Mouse (Mus musculus) B cell, adult 2 months (primary cell): ENCODE measurements around the gene Slco4a1.

Experiments
- DNase-seq, 2 experiments: peaks; one replicate each; pipeline ENCODE4 v3.0.0; 2022

The Slco4a1 gene

DNA sequence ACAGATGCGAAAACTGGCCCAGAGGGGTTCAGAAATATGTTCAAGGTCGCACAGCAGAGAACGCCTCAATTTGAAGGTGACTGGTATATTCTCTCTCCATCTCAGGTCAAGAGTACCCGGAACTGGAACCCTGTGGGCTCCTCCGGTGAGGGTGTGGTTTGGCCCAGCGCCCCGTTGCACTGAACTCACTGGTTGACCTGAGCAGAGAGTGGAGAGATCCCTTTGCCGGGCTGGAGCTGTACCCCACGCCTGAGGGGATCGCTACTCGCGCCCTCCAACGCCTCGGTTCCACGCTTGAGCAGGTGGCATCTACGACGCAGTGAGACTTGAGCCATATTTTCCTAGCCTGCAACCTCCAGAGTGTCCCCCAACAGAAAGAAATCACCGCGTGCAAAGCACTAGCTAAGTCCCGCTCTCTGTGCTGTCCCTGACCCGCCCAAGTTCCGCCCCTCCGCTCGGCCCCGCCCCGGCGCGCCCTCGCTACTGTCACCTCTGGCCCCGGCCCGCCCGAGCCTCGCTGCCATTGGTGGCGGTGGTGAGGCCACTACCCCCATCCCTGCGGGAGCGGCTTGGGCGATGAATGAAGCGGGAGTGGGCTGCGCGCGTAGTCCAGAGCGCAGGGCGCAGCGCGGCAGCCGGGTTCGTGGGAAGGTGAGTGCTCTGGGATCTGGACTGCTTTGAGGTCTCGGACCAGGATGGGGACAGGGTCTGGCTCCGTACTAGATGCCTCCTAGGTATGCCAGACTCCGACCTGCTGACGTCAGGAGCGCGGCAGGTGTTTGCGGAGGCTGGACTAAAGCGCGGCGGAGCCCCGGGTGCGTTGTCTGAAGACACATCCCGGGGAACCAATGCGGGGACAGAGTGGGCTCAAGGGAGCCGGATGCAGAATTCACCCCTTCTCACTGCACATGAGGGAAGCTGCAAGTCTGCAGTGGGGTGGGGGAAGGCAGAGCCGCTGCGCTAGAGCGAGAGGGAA is at the start of gene Slco4a1:
Gene Slco4a1 (plus strand): TSS at position 523 of the 976 bp plus-strand sequence.
- peak; percentile 95 to 96 for DNase-seq

GRCm38 (mm10) chr2:180408410-180408809 is 47.6 kb upstream of the Slco4a1 start:
- DNase-seq = no peak

GRCm38 (mm10) chr2:180410432-180410831 is 45.6 kb upstream of the Slco4a1 start:
- no peak for DNase-seq

DNA sequence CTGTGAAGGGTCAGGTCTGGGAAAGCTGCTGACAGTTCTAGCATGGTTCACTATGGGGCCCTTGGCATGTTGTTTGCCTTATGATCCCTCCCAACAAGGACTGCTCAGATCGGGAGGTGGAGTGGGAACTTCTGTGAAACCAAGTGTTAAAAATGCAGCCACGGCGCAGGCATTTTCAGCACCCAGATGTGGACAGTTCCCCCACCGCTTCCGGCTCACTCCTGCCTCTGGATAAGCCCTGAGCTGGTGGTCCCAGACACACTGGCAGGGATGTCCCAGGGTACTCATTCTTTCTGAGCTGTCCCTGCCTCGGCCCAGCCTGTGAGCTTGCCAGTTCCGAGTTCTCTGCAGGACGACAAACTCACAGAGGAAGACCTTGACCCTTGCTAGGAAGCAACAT is 45.0 kb upstream of the Slco4a1 start:
- DNase-seq = no peak

DNA sequence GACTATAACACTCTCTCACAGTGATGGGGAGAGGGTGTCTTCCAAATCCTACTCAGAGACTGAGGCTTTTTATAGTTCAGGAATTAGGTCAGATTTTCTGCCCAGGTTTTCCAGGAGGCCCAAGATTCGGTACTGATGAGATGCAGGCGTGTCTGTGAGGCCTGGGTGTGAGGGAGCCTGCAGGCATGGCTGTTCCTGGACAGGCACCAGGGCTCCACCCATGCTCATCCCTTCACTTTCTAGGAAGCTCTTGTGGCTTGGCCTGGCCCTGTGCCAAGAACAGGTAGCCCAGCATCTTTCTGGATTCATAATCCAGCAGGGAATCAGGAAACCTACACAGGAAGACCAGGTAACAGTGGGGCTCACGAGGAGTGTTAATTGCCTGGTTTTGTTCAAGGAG is 40.4 kb upstream of the Slco4a1 start:
- no peak for DNase-seq

GRCm38 (mm10) chr2:180417731-180418130 is 38.3 kb upstream of the Slco4a1 start:
- DNase-seq = no peak

- DNase-seq = no peak
These were observed 35.4 kb upstream of the Slco4a1 start for GRCm38 (mm10) chr2:180420641-180421040.

DNA sequence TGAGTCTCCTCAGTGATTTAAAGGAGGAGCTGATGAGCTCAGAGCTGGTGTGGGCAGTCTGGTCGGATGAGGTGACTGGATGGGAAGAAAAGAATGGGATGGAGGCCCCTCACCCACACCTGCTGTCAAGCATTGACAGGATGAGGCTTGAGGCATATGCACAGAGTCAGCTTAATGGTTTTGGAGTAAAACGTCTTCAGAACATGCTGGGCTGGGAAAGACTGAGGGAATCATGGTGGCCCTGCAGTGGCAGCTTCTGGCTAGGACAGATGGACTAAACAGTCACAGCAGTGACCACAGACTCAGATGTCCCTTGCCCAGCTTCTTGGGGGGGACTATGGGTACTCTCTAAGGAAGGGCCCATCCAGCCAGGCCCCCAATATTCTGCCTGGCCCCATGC is 30.9 kb upstream of the Slco4a1 start:
- no peak for DNase-seq

DNA sequence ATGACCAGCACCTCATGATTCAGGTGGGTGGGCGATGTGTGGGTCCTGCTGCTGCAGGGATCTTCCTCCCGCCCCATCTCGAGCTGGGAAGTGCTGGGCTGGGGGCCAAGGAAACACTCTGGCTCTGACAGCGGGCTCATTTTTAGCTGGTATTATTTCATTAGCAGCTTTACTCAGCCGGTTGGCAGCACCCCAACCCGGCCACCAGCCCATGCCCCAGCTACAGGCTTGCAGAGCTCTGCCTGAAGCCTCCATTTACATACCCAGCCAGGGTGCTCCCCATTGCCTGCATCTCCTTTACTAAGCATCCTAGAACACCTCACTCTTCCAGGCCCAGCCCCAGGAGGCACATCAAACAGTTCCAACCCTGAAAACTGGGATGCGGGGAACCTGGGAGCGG is 29.0 kb upstream of the Slco4a1 start:
- no peak for DNase-seq

DNA sequence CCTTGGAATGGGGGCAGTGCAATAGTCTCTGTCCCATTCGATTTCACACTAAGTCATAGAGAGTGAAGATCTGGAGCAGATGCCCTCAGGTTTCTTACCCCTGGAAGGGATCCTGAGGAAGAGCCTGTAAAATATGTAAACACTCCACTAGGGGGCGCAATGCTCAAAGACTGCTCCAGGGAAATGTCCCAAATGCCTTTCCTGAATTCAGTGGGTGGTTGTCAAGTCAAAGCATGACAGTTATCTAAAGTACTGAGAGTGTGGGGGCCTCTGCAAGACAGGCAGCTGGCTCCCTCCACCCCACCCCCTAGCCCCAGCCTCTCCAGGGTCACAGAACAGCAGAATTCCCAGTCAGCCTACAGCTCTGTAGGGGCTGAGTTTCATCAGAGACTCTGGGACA is 27.7 kb upstream of the Slco4a1 start:
- peak; percentile 47 to 50 for DNase-seq

DNA sequence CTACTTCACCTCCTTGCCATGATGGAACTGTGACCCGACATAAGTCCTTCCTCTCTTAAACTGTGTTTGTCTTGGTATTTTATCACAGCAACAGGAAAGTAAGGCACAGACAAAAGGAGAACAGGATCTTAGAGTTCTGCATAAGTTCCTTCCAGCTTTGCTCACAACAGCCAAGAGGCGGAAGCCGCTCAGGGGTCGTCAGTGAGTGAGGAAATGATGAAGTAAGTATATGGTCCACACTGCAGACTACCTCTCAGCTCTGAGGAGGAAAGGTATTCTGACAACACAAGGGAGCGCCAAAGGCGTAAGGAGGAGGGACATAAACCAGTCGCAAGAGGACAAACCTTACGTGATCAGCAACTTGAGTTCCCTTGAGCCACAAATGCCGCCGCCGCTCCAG is 25.4 kb upstream of the Slco4a1 start:
- no peak for DNase-seq

- DNase-seq = peak; percentile 91
These were observed 23.9 kb upstream of the Slco4a1 start for GRCm38 (mm10) chr2:180432042-180432668.

GRCm38 (mm10) chr2:180432751-180433150 is 23.3 kb upstream of the Slco4a1 start:
- DNase-seq = no peak

DNA sequence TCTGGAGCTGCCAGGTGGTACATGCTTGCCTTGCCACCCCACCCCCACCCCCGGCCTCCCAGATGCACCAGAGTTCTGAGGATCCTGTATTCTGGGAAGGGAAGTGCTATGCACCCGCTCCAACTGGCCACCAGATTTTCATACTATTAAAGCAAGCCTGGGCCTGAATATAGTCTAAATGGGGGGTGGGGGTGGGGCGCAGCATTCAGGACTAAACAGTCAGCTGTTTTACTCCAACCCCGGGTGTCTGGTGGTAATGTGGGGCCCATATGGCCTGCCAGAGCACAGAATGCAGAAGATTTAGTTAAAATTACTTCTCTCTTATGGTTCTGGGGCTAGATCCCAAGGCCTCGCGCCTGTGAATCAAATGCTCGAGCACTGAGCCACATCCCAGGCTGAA is 22.7 kb upstream of the Slco4a1 start:
- no peak for DNase-seq

DNA sequence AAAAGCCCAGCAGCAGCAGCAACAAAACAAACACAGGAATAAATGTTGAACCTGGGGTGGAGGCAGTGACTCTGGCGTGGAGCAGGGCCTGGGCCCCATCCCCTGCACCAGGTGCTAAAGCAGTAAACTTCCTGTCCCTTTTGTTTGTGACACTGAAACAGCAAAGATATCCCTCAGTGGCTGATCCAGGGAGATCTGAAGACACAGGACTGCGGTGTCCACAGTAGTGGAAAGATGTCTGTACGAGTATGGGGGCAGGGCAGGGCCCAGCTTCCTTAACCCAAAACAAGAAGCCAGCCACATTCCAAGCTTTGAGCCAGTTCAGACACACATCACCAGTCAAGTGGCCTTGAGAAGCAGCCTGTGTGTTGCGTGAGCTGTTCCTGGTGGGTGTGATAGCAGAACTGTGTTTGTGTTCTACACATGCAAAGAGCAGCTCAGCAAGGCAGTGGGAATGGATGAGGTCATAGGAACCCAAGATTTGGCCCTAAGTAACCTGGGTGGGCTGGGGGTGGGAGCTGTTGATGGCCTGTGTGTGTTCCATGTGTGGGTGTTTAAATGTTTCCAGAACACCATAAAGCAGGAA is 20.6 kb upstream of the Slco4a1 start:
- no peak for DNase-seq

DNA sequence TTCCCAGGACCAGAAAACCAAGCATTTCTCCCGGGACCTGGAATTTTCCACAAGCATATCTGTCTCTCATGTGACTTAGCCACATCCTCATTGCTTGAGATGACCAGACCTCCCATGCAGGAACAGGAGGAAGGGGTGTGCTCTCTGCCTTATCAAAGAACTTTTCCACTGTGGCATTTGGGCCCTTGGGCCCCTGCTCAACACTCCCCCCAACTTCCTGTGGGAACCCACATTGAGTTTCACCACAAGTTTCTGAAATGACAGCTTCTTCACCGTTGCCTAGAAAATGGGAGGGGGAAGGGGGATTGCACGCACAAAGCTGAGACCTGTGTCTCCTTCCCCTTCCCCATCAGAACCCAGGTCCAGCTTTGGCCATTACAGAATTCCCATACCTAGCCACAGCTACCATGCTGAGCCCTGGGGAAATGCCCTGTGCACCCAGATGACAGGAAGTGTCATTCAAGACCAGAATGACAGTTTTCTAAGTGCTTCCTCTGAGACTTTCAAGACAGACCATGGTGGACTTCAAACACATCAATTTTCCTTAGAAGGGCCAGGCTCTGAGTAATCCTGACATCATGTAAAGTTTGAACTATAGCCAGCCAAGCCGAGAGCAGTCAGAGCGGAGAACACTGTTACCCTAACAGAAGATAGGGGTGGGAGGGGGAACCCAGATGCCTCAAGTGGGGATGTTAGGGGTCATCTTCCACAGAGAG is 18.7 kb upstream of the Slco4a1 start:
- peak; percentile 31 to 40 for DNase-seq

DNA sequence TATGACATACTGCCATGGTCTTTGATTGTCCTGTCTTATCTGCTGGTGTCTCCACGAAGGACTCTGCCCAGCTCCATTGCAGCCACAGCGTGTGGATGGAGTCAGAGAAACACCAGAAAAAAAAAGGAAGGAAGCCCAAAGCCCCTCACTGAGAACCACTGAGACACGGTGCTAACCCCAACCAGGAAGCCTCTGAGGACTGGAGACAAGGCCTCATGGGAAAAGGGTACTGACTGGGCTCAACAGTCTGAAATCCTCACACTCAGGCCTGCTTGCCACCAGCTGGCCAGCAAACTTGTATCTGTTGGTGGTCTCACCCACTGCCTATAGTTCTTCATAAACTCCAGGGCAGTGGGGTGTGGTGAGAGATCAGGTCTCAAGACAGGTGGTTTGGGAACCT is 16.3 kb upstream of the Slco4a1 start:
- no peak for DNase-seq

- DNase-seq = no peak
These were observed 15.3 kb upstream of the Slco4a1 start for GRCm38 (mm10) chr2:180440596-180441332.

GRCm38 (mm10) chr2:180442061-180442460 is 14.0 kb upstream of the Slco4a1 start:
- DNase-seq = peak; percentile 57 to 61

DNA sequence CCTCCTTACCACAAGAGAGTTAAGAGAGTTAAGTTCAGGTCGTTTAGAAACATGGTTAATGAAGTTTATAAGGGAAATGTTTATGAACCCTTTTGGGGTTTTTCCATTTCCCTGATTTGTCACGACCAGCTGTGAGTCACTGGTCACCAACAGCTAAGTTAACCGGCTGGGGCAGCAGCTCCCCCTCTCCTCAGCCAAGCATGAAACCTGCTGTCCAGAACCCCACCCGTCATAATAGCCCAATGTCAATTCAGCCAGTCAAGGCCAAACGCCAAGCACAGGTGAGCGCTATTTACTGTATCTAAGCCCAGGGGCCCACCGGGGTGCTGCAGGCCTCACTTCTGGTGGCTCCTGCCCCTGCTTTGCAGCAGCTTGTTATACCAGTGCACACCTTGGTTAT is 12.2 kb upstream of the Slco4a1 start:
- DNase-seq = peak; percentile 24 to 30

- DNase-seq = peak; percentile 48 to 53
These were observed 10.9 kb upstream of the Slco4a1 start for GRCm38 (mm10) chr2:180444957-180445785.
